Mouse (Mus musculus) testis, adult 2 months (tissue): ENCODE measurements around the gene Plek. TPM values are rescaled to one million over a fixed set of nuclear protein-coding genes. Genes with fewer than 3 reads are reported as not detected.
"Not testable (repeated sequence)": the region's sequence is repeated elsewhere in the genome, so short reads cannot be mapped to it uniquely, and the experiment has no call there.

Source experiments
- H3K27ac ChIP-seq: fragments of 200-500 bp; 2 replicates; pipeline ENCODE4 v1.5.1; 2012; ENCODE audit warnings: low read depth, low read length; ENCODE audit not compliant: control insufficient read depth, insufficient read depth
- H3K27me3 ChIP-seq: fragments of 200-500 bp; 2 replicates; pipeline ENCODE4 v1.6.1; 2012; ENCODE audit warnings: mild to moderate bottlenecking, low read length, moderate library complexity; ENCODE audit not compliant: control insufficient read depth, insufficient read depth
- H3K36me3 ChIP-seq: fragments of 200-500 bp; 2 replicates; pipeline ENCODE4 v1.6.1; 2012; ENCODE audit warnings: mild to moderate bottlenecking, low read length; ENCODE audit not compliant: control insufficient read depth, insufficient read depth
- H3K4me1 ChIP-seq: fragments of 200-500 bp; 2 replicates; pipeline ENCODE4 v1.6.1; 2012; ENCODE audit warnings: low read length; ENCODE audit not compliant: control insufficient read depth, insufficient read depth
- H3K4me3 ChIP-seq: fragments of 200-500 bp; 2 replicates; pipeline ENCODE4 v1.5.1; 2012; ENCODE audit warnings: low read depth, mild to moderate bottlenecking, low read length, moderate library complexity, mixed read lengths; ENCODE audit not compliant: control insufficient read depth
- CTCF ChIP-seq: fragments of 200-500 bp; IDR thresholded peaks from 2 replicates; pipeline ENCODE4 v1.5.1; 2012; ENCODE audit warnings: low read depth, mild to moderate bottlenecking, inconsistent platforms, low read length, moderate library complexity; ENCODE audit not compliant: control insufficient read depth, insufficient read depth, insufficient replicate concordance
- POLR2A ChIP-seq: fragments of 200-500 bp; IDR thresholded peaks from 2 replicates; pipeline ENCODE4 v1.6.1; 2012; ENCODE audit warnings: low read depth, mild to moderate bottlenecking, inconsistent platforms, low read length, moderate library complexity; ENCODE audit not compliant: control insufficient read depth
- polyA plus RNA-seq: library from polyadenylated mRNA; depleted of rRNA; stranded (reverse); fragments of >200 nt; gene quantifications from 2 replicates; pipeline ENCODE4 v1.2.3, GENCODE M21; 2012

Plek gene
- polyA plus RNA-seq, 1 experiment, result 0.21 TPM

DNA sequence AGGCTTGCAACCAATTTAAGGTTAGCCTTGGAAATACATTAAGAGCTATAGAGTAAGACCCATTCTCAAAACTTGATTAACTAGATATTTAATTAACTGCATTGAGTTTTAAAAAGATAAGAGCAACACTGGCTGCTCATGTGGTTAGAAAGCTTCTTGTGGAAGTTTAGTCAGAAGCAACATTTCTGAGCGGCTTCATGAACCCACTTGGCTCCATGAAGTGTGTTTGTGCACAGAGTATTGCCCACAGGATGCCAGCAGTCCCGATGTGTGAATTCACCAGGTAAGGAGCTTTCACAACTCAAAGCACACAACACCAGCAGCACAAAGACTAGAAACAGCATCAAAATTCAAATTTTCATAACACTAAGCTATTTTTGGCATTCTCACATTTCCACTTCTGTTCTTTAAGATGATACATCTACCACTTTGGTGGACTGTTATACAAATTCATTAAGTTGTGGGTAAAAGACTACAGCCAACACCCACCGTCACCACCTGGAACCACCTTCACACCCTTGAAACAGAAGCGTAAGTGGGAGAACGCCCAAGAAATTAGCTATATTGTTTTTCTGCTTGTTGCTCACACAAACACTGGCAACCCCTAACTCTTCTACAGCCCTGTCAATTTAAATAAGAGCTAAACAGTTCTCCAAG, 44.5 kb downstream of the Plek start:
- Histone ChIP-seq H3K27me3 (no peaks in the 10 kb centered on the region), H3K36me3 (no peaks in the 10 kb centered on the region), H3K27ac (no peak overlapping the region), H3K4me1 (no peaks in the 10 kb centered on the region), H3K4me3 (no peak overlapping the region)
- TF ChIP-seq POLR2A, result no peak
- no peak for TF ChIP-seq CTCF

- H3K27me3 ChIP-seq, H3K4me1 ChIP-seq, H3K4me3 ChIP-seq, H3K36me3 ChIP-seq, H3K27ac ChIP-seq: not testable (repeated sequence)
These were observed 45.7 kb downstream of the Plek start for GRCm38 (mm10) chr11:17006526-17006925.

DNA sequence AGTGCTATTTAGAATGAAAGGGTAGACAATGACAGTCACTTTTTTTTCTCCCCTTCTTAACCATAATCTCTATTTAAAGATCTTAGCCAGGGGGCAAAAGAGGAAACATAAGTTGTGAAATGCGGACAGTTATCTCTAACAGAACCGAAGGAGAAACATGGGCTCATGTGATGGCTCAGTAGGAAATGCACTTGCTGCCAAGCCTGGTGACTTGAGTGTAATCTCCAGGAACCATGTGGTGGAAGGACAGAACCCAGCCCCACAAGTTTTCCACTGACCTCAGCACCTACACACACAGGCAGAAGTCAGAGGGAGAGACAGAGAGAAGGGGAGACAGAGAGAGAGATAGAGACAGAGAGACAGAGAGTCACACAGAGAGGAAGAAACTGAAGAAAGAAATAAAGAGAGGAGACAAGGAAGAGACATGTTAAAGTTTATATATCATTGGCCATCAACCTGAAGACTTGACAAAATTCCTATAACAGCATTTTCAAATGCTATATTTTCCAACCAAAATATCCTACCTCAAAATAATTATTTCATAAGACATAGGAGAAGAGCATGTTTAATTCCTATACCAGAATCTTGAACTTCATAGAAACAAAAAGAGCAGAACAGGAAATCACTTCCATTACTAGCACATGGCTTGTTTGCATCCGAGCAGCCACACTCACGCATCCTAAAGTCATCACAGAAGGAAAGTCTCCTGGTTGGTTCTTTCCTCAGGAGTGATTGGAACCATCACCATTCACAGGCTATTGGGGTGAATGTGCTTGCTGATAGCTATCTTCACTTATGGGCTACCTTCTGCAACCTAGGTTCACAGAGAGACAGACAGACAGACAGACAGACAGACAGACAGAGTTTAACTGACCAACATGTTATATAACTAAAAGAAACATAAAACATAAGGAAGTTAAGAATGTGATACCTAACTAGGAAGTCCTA, 47.0 kb downstream of the Plek start:
- Histone ChIP-seq H3K27ac (no peak overlapping the region), H3K36me3 (no peaks in the 10 kb centered on the region), H3K4me1 (no peaks in the 10 kb centered on the region), H3K27me3 (no peaks in the 10 kb centered on the region), H3K4me3 (no peak overlapping the region)
- TF ChIP-seq CTCF (no peak), POLR2A (no peak)

GRCm38 (mm10) chr11:17003757-17004156, 48.4 kb downstream of the Plek start:
- Histone ChIP-seq H3K36me3 (no peaks in the 10 kb centered on the region), H3K4me3 (no peak overlapping the region), H3K27ac (no peak overlapping the region), H3K27me3 (no peaks in the 10 kb centered on the region), H3K4me1 (no peaks in the 10 kb centered on the region)
- no peak for TF ChIP-seq CTCF
- no peak for TF ChIP-seq POLR2A

- TF ChIP-seq CTCF (no peak), POLR2A (no peak)
- Histone ChIP-seq H3K4me3 (no peak overlapping the region), H3K27me3 (no peaks in the 10 kb centered on the region), H3K4me1 (no peaks in the 10 kb centered on the region), H3K36me3 (no peaks in the 10 kb centered on the region), H3K27ac (no peak overlapping the region)
These were observed 49.3 kb downstream of the Plek start for GRCm38 (mm10) chr11:17002739-17003373.

- Histone ChIP-seq H3K4me1 (no peaks in the 10 kb centered on the region), H3K4me3 (no peak overlapping the region), H3K27ac (no peak overlapping the region), H3K36me3 (no peaks in the 10 kb centered on the region), H3K27me3 (no peaks in the 10 kb centered on the region)
- TF ChIP-seq CTCF, result no peak
- TF ChIP-seq POLR2A, result no peak
These were observed 51.5 kb downstream of the Plek start for GRCm38 (mm10) chr11:17000353-17001334.

DNA sequence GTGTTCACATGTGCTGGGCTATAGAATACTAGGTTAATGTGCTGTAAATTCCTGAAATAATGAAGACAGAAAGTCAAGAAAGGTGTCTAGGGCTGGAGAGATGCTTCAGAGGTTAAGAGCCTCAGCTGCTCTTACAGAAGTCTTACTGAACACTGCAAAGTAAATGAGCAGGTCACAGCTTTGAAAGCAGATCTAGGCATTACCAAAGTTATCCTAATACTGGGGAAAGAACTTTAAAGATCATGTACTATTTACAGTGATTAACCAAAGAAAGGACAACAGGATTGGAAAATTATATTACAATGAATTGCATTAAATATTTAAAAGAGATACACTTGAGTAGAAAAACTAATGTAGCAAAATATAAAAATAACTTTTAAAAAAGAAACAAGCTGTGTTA, 52.2 kb downstream of the Plek start:
- Histone ChIP-seq H3K36me3 (no peaks in the 10 kb centered on the region), H3K27ac (no peak overlapping the region), H3K4me1 (no peaks in the 10 kb centered on the region), H3K27me3 (no peaks in the 10 kb centered on the region), H3K4me3 (no peak overlapping the region)
- no peak for TF ChIP-seq POLR2A
- no peak for TF ChIP-seq CTCF
